Mouse (Mus musculus): Measurements from ENCODE around the gene Necab2.

The Necab2 gene

GRCm38 (mm10) chr8:119446211-119446989, at the start of gene Necab2:
TSS of gene Necab2 (plus strand) at chr8:119446719.
- DNase-seq (ENCODE audit: low spot score in 2 of 2) = peak; percentile 70 to 89

GRCm38 (mm10) chr8:119398558-119398957, 48.0 kb upstream of the Necab2 start:
- no peak for DNase-seq (ENCODE audit: low spot score in 2 of 2)

DNA sequence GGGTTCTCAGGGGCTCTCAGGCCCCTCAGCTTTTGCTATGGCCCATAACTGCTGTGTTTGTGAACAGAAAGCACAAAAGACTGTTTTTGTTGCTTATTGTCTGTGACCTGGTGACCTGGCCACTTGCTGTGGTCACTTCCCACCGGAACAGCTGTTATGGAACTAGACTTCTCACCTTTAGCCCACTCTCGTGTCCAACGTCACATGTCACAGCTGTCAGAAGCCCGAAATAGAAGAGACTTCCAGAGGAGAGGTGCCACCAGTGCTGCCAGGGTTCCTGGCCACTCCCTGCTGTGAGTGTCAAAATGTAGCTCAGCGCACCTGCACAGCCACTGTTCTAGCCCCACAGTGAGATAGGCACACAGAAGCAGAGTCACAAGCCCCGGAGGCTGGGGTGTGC, 47.3 kb upstream of the Necab2 start:
- no peak for DNase-seq (ENCODE audit: low spot score in 2 of 2)

DNA sequence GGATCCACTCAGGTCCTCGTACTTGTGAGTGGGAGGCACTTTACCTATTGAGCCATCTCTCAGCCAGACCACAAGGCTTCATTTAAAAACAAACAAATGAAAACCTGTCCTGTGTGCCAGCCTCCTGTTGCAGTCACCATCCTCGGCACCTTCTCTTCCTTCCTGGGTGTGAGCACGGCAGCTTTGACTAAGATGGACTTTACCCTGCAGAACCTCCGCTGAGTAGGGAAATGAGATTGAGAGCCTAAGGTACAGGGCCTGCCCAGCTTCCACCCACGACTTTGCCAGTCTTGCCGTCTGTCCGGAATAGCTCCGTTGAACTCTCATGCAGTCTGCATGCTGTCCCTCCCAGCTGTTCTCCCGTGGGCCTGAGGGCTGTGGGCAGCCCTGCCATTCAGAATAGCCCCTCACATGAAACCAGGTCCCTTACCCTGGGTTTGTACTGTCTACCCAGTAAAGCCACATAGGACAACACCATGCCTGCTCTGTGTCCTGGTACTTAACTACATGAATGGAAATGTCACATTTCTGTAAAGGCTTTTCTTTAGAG, 46.3 kb upstream of the Necab2 start:
- DNase-seq (ENCODE audit: low spot score in 2 of 2) = no peak

DNA sequence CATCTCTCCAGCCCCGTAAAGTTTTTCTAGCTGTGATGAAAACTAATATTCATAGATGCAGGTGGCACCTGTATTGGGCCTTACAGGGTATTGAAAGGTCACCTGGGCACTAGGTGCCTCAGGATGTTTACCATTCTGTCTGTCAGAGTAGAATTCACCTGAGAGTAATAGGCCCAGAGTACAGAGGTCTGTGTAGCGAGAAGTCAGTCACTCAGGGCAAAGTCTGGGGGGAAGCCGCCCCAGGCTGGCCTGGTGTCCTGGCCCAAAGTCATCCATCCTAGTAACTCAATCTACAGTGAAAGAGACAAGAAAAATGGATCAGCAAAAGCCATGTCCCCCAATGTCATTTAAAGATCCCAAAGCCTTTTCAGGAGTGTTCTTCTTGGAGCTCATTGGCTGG, 45.6 kb upstream of the Necab2 start:
- no peak for DNase-seq (ENCODE audit: low spot score in 2 of 2)

- DNase-seq (ENCODE audit: low spot score in 2 of 2) = no peak
Observed at GRCm38 (mm10) chr8:119403912-119404311, 42.6 kb upstream of the Necab2 start.

DNA sequence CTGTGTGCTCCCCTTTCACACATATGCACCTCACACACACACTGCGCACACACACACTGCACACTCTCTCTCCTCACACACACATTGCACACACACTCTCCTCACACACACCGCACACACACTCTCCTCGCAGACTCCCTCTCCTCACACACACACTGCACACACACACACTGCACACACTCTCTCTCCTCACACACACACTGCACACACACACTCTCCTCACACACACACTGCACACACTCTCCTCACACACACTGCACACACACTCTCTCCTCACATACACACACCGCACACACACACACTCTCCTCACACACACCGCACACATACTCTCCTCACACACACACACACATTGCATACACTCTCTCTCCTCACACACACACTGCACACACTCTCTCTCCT, 41.9 kb upstream of the Necab2 start:
- no peak for DNase-seq (ENCODE audit: low spot score in 2 of 2)

DNA sequence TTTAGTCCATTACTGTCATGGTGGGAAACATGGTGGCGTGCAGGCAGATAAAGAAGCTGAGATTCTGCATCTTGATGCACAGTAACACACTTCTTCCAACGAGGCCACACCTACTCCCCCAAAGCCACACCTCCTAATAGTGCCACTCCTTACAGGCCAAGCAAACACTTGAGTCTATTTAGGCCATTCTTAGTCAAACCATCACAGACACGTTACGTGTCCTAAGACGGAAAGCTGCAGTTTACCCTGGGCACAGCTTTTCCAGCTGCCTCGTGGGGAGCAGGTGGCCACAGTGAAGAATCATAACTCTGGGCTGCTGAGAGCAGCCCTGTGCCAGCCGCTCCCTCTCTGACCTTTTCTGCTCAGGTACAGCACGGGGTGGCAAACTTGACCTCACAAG, 38.2 kb upstream of the Necab2 start:
- DNase-seq (ENCODE audit: low spot score in 2 of 2) = no peak

GRCm38 (mm10) chr8:119412037-119412734, 34.3 kb upstream of the Necab2 start:
- no peak for DNase-seq (ENCODE audit: low spot score in 2 of 2)

DNA sequence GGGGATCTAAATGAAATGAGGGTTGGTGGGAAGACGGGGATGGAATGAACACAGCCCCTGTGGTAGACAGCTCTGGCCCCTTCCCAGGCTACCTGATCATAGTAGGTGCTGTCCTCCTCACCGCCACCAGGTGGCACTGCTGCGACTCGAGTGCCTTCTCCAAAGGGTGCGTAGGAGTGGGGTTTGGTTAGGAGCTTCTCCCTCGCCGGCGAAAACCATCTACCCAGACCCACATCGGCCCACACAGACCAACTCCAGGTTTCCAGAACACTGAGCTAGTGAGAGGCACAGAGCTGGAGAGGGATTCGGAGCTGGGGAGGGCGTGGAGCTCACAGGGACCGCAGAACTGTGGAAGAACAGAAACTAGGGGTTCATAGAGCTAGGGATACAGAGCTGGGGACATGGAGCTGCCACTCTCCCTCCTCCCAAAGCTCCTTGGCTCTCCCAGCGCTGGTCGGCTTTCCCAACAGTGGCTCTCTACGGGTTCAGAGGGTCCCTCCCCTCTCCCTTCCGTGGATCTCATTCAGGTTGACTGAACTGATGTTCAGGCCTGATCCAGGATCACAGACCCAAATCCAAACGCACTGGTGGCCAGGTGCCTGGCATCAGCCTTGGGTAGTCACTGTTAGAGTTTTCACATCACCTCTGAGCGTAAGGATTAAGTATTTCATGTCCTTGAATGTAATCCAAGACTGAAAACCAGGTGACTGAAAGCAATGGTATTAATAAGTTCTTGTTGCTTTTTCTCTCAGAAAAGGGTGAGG, 33.6 kb upstream of the Necab2 start:
- DNase-seq (ENCODE audit: low spot score in 2 of 2) = no peak

GRCm38 (mm10) chr8:119413605-119414004, 32.9 kb upstream of the Necab2 start:
- DNase-seq (ENCODE audit: low spot score in 2 of 2) = no peak

- DNase-seq (ENCODE audit: low spot score in 2 of 2) = no peak
Observed at GRCm38 (mm10) chr8:119420318-119420717, 26.2 kb upstream of the Necab2 start.

GRCm38 (mm10) chr8:119421603-119422122, 24.9 kb upstream of the Necab2 start:
- no peak for DNase-seq (ENCODE audit: low spot score in 2 of 2)

DNA sequence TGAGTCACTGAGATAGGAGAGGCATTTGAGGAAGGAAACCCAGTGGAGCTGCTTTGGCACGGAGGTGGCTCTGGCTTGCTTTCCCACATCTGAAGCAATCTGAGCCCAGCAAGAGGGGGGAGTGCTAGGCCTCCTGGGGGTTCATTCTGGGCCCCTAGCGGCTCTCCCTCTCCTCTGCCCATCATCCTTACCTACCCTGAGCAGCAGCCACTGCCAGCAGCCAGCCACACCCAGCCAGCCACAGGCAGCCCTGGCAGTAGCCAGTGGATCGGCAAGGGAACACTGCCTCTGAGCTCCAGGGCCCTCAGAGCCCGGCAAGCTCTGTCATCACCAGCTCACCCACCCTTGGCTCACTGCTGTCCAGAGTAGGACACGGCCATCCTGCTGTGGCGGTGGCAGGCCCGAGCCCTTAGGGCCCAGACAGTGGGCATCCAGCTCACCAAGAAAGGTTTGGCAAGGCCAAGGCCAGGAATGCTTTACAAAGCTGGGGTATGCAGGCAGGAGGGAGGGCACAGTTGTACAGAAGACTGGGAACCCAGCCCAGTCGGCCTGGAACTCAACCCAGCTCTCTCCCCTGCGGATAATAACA, 24.3 kb upstream of the Necab2 start:
- no peak for DNase-seq (ENCODE audit: low spot score in 2 of 2)

DNA sequence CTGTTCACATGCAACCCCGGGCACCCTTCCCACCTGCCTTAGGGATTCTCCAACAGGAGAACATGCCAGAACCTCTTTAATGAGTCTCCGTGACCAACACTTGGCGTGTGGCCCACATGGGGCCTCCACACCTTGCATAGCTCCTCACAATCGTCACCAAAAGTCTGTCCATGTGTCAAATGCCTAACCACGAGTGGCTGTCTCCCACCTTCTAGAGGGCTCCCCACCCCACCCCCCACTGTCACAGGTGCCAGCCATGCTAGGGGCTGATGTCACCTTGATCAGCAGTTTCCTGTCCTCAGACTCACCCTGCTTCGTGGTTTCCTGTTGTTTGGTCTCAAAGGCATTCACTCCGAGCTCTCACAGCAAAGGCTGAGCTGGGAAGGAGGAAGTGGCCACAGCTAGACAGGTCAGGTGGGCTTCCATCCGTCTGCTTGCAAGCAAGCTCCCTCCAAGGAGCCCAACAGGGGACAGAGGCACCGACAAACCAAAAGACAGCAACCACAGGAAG, 22.8 kb upstream of the Necab2 start:
- DNase-seq (ENCODE audit: low spot score in 2 of 2) = no peak

DNA sequence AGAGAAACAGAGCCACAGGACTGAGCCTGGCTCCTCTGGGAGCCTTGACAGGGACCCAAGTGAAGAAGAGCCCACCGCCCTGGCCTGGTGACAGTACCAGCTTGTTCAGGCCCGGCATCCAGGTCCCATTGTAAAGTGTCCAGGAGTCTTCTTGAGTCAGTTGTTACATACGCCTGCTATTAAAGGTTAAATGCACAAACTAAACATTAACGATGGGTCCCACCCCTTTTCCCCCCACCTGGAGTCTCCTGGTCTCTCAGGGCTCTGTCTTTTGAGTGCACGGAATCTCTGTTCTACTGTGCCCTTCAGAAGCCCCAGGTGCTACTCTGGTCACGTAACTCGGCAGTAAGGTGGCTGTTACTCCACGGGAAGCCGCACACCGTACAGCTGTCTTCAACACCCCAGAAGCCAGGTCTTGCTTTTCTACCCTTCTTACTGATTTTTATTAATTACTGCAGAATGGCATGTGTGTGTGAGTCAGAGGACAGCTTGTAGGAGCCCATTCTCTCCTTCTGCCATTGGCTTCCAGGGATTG, 22.3 kb upstream of the Necab2 start:
- DNase-seq (ENCODE audit: low spot score in 2 of 2) = no peak

- DNase-seq (ENCODE audit: low spot score in 2 of 2) = no peak
Observed at GRCm38 (mm10) chr8:119424740-119425139, 21.8 kb upstream of the Necab2 start.

DNA sequence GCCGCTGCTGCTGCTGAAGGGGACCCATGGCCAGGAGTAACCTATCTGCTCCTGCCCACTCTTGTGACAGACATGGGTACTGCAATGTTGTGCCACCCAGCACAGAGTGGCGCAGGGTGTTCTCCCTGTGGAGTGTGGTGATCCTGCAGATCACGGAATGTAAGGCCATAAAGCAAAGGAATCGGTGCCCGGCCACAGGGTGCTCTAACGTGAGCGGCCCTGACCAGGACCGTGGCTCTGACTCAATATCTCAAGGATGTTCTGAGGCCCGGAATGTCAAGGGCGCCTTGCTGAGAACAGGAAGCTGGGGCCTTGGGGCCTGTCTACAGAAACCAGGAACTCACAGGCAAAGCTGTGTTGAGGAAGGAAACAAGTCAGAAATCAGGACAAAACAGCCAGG, 21.0 kb upstream of the Necab2 start:
- no peak for DNase-seq (ENCODE audit: low spot score in 2 of 2)

DNA sequence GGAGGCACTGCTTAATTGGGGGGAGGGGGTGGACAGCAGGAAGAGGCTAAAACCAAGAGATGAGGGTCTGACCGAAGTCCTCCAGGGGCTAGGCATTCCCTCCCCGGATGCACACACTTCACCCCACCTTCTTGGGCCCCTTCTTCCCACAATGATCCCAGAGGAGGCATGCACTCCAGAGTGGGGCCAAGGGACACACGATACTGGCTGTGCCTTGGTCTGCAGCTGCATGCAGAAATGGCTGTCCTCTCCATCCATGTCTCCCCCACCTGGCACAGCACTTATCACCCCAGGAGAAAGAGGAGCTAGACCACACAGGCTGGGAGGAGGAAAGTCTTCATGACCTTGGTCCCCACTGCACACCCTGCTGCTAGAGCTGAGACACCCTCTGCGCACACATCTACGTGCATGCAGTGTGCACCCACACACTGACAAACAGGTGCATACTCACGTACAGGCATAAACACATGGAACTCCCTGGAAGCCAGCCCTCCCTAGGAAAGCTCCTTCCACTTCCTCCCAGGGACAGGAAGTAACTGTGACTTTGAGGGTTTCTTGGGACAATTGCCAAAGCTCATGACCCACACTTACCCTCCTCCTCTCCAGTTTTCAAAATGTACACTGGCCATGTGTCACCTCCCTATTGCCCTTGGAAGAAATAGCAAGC, 20.3 kb upstream of the Necab2 start:
- no peak for DNase-seq (ENCODE audit: low spot score in 2 of 2)

- peak in 1 of 2 experiments; percentile 78 for DNase-seq (ENCODE audit: low spot score in 2 of 2)
Observed at GRCm38 (mm10) chr8:119427634-119428349, 18.7 kb upstream of the Necab2 start.
